Mouse (Mus musculus): ENCODE measurements around the gene Neurl4. TPM values are rescaled to one million over a fixed set of nuclear protein-coding genes. Genes with fewer than 3 reads are reported as not detected.
"Not testable (repeated sequence)": the region's sequence is repeated elsewhere in the genome, so short reads cannot be mapped to it uniquely, and the experiment has no call there.

Neurl4 gene
- polyA plus RNA-seq (2012; rRNA removed), result 118 and 129 TPM in 2 replicates

DNA sequence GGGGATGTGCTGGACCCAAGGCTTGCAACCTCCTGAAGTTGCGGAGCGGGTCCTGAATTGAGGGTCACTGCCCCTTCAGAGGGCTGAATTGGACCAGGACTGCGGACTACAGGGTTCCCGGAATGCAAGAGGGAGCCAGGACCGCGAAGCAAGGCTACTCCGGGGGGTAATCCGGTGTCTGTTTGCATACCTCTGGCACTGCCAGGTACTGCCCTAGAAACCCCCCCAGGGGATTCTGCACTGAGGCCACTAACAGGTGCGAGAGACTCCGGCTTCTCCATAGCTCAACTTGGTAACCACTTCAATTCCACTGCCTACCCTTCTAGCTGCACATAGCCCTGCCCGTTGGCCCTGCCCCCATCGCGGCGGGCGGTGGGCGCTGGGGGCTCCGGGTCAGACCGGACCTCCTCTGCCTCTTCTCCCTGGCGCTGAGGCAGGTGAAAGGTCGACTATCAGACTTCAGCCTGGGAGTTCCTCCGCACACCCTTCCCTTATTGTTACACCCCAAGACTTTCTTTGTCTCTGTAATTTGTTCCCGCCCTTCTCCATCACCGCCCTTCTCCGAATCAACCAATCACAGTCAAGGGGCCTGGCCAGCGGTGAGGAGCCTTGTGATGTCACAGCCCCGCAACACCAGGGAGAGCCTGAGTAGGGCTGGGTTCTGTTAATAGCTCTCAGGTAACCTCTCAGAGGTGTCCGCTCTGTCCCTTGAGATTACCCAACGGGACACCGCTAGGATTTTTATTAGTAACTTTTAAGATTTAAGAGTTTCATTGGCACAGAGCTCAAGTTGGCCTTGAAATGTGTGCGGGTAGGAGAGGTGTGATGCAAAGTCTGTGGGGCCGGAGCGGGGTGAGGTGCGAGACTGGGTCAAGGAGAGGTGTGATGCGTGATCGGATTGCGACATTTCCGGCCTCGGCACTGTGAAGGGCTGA is at the start of gene Neurl4, which contains the start of gene 2810408A11Rik:
Neurl4 (plus strand) TSS at position 602 of the 935 bp plus-strand sequence.
2810408A11Rik (minus strand) TSS at position 517 of the 935 bp plus-strand sequence.
- DNase-seq (ENCODE audit: low read depth), result peak; percentile 99

DNA sequence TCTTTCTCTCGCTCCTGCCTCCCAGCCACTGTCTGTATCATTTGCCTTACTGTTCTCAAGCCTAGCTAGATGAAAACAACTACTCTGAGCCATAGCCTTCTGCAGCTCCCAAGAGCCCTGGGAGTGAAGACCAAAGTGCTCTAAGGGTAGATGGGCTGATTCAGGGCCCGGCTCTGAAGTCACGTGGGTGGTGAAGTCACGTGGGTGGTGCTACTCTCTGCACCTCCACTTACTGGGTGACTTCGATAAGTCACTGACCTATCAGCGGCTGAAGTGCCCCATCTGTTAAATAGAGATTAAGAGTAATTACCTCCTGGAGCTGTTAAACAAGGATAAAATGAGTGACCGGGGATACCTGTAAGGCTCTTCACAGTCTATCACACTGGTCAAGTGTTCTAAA is 46.9 kb upstream of the Neurl4 start:
- TF ChIP-seq CTCF (IDR thresholded peaks at IDR 0.05; ENCODE audit: borderline replicate concordance, extremely low read depth, insufficient read depth, insufficient read length), result no peak
- no peak for TF ChIP-seq POLR2A (IDR thresholded peaks at IDR 0.05; ENCODE audit: borderline replicate concordance, extremely low read depth, insufficient read depth, insufficient read length, poor library complexity, severe bottlenecking)
- no peak for DNase-seq (ENCODE audit: low read depth)

More for the DNA sequence above, at the start of gene Neurl4, which contains the start of gene 2810408A11Rik:
- TF ChIP-seq CTCF (IDR thresholded peaks at IDR 0.05; ENCODE audit: borderline replicate concordance, extremely low read depth, insufficient read depth, insufficient read length), result no peak
- peak; percentile 62; the same call in 1 of the 2 replicates for TF ChIP-seq POLR2A (IDR thresholded peaks at IDR 0.05; ENCODE audit: borderline replicate concordance, extremely low read depth, insufficient read depth, insufficient read length, poor library complexity, severe bottlenecking)

DNA sequence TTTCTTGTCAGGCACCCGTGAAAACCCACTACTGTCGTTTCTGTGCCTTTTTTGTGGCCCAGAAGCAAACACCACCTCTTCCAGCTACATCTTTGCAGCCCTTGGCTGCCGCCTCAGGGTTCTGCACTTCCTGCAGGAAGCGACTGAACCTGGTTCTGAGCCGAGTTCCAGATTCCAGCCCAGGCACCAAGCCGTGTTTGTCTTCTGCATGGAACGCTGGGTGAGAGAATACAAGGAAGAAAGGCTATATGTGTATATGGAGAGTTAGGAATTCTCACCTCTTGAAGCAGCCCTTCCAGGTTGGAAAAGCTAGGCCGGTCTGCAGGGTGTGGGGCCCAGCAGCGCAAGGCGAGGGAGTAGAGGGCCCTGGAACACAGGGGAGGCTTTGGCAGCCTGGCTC is 46.2 kb upstream of the Neurl4 start:
- TF ChIP-seq POLR2A (IDR thresholded peaks at IDR 0.05; ENCODE audit: borderline replicate concordance, extremely low read depth, insufficient read depth, insufficient read length, poor library complexity, severe bottlenecking) (no peak), CTCF (IDR thresholded peaks at IDR 0.05; ENCODE audit: borderline replicate concordance, extremely low read depth, insufficient read depth, insufficient read length) (no peak)
- no peak for DNase-seq (ENCODE audit: low read depth)

DNA sequence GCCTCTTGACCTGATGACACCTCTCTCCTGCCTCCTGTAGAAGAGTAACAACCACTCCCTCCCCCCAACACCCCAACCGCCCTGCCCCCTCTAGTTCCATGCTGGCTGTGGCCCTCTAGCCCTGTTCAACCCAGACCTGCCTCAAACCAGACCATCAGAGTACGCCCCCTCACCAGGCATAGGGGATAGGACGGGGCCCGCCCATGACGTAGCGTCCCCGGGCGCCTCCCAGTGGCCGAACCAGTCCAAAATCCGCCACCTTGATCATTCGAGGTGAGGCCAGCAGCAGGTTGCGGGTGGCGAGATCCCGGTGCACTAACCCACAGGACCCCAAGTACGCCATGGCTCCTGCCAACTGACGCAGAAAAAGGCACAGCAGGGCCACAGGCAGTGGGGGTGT is 45.5 kb upstream of the Neurl4 start:
- peak; percentile 52; the same call in 1 of the 2 replicates for TF ChIP-seq CTCF (IDR thresholded peaks at IDR 0.05; ENCODE audit: borderline replicate concordance, extremely low read depth, insufficient read depth, insufficient read length)
- TF ChIP-seq POLR2A (IDR thresholded peaks at IDR 0.05; ENCODE audit: borderline replicate concordance, extremely low read depth, insufficient read depth, insufficient read length, poor library complexity, severe bottlenecking), result no peak

DNA sequence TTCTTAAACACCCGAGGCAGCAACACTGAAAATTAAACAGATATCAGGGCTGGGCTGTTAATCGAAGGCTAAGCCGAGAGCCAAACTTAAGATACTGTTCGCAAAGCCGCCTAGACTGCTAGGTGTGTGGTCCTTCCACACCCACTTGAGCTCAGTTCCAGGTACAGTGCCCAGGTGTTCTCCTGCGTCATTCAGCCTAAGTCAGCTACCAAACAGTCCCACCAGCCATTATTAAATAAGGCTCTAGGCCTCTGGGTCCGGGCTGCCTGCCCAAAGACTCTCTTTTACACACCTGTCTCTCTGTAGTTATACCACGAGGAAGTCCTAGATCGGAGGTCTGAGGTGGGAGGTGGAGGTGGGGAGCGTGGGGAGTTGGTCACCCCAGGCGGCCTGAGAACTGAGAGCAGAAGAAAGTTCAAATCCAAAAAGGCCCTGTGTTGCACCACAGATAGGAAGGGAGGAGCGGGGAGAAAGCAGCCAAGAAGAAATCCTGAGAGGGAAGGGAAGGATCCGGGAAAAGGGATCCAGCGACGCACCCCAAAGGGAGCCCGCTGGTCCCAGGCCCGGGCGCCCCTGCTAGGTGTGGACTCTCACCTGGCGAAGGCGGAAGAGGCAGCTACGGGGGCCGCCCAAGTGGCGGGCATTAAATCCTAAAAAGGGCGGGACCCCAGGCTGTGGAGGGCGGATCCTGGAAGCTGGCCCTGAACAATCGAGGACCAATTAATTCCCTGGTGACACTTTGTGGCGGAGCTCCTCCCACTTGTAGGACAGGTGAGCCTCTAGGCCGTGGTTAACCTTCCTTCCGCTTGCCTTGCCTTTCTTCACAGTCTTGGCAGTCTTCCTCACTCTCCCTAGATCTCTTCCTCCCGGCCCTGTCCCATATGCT is 42.5 kb upstream of the Neurl4 start, which contains the start of gene Tnk1:
Tnk1 (minus strand) TSS at position 618 of the 886 bp plus-strand sequence.
- DNase-seq (ENCODE audit: low read depth), result no peak
- TF ChIP-seq POLR2A (IDR thresholded peaks at IDR 0.05; ENCODE audit: borderline replicate concordance, extremely low read depth, insufficient read depth, insufficient read length, poor library complexity, severe bottlenecking) (no peak), CTCF (IDR thresholded peaks at IDR 0.05; ENCODE audit: borderline replicate concordance, extremely low read depth, insufficient read depth, insufficient read length) (no peak)

More for the DNA sequence above, 45.5 kb upstream of the Neurl4 start:
- peak; percentile 47 for DNase-seq (ENCODE audit: low read depth)

DNA sequence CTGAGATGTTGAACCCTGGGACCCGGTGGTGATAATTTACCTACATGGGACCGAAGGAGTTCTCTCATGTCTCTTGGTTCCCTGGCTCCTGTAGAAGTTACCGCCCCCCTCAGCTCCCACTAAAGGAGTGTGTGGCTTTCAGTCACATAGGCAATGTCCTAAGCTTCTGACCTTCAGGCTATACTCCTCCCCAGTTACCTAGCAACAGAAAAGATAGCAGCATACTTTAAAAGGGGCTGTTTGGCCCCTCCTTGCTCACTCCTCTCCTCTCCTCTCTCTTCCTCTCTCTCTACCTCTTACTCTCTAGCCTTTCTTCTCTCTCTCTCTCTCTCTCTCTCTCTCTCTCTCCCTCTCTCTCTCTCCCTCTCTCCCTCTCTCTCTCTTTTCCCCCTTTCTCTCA is 37.1 kb upstream of the Neurl4 start:
- not testable (repeated sequence) for DNase-seq (ENCODE audit: low read depth)

DNA sequence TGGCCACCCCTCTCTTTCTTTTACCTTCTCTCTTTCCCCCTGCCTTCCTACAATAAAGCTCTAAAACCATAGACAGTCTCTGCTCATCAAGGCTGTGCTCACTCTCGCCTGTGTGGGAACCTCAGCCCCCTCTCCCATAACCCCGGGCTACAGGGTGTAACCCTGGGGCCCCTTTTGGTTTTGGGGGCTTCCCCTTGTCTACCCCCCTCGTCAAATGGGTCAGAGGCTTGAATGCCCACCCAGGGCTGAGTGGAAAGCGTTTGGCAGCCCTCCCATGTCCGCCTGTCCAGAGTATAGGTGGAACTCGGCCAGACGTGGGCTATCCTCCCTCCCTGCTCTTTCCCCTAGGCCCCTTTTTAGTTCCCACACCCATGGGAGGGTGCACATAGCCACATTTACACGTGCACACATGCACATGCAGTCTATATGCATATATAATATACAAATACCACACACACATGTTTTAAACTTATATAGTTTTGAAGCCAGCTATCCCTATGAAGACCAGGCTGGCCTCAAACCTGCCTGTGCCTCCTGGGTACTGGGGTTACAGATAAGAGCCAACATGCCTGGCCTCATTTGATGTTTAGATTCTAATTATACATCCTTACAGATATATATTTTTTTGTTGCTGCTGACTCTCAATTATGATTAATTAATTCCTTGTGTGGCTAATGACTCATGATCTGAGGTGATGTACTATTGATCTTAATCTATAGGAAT is 36.6 kb upstream of the Neurl4 start:
- no peak for DNase-seq (ENCODE audit: low read depth)
- TF ChIP-seq POLR2A (IDR thresholded peaks at IDR 0.05; ENCODE audit: borderline replicate concordance, extremely low read depth, insufficient read depth, insufficient read length, poor library complexity, severe bottlenecking), result no peak
- no peak for TF ChIP-seq CTCF (IDR thresholded peaks at IDR 0.05; ENCODE audit: borderline replicate concordance, extremely low read depth, insufficient read depth, insufficient read length)

DNA sequence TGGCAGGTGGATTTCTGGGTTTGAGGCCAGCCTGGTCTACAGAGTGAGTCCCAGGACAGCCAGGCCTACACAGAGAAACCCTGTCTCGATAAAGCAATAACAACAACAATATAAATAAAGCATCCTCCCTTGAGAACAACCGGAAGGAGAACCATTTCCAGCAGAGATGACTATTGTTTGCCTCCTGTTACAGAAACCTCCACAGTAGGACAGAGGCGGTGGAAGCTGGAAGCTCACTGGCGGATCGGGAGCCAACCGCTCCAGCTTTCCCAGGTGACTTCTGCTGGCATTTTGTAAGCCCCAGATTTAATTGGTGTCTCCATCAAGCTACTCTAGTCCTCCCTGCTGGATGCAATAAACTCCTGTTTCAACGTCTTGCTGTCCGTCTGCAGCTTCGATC is 35.3 kb upstream of the Neurl4 start:
- DNase-seq (ENCODE audit: low read depth), result no peak
- TF ChIP-seq CTCF (IDR thresholded peaks at IDR 0.05; ENCODE audit: borderline replicate concordance, extremely low read depth, insufficient read depth, insufficient read length) (no peak), POLR2A (IDR thresholded peaks at IDR 0.05; ENCODE audit: borderline replicate concordance, extremely low read depth, insufficient read depth, insufficient read length, poor library complexity, severe bottlenecking) (no peak)

DNA sequence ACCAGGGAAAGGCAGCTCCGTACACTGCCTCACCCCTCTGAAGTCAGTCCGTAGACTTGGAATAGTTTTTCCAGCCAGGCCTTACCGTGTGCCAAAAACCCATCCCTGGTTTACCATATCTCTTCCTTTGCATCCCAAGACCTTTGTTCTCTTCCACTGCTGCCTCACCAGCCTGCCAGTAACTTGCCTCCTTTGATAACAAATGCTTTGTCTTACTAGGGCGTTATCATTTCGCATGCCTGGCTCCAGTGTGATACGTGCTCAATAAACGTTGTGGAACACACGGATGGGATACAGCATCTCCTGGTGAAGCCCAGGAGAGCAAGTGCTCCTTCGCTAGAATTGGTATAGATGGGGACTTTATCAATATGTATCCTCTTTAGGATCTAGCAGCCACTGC is 33.5 kb upstream of the Neurl4 start:
- DNase-seq (ENCODE audit: low read depth), result no peak
- no peak for TF ChIP-seq POLR2A (IDR thresholded peaks at IDR 0.05; ENCODE audit: borderline replicate concordance, extremely low read depth, insufficient read depth, insufficient read length, poor library complexity, severe bottlenecking)
- TF ChIP-seq CTCF (IDR thresholded peaks at IDR 0.05; ENCODE audit: borderline replicate concordance, extremely low read depth, insufficient read depth, insufficient read length), result no peak

DNA sequence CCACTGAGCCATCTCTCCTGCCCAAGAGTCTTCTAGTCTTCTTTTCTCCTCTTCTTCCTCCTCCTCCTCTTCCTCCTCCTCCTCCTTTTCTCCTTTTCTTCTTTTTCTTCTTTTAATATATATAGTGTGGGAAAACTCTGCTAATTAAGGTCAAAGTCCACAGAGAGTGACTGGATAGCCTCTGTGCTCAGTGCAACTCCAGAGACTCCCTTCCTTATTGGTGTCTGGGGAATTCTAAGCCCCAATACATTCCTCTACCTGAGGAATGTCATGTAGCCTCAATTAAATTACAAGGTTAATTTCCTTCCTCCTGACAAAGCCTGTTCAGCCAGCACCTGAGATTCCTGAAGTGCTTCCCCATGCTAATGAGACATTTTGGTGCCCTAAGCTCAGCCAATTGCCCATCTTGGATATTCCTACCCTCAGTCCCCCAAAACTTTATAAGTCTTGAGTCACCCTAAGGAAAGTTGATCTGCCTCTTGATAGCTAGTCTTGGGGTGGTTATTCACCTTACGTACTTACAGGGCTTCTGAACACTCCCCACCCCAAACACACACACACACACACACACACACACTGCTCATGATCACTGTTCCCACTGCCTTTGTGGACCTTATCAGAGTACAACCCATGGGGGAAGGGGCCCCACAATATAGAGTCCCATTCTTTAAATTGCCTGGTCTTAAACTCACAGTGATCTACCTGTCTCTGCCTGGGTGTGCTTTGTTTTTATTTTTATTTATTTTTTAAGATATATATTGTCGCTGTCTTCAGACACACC is 30.4 kb upstream of the Neurl4 start:
- TF ChIP-seq POLR2A (IDR thresholded peaks at IDR 0.05; ENCODE audit: borderline replicate concordance, extremely low read depth, insufficient read depth, insufficient read length, poor library complexity, severe bottlenecking) (no peak), CTCF (IDR thresholded peaks at IDR 0.05; ENCODE audit: borderline replicate concordance, extremely low read depth, insufficient read depth, insufficient read length) (no peak)
- no peak for DNase-seq (ENCODE audit: low read depth)
